Mouse (Mus musculus) stomach, embryonic 16.5 days (tissue): ENCODE results near the gene Vmn1r168. TPM values are rescaled to one million over a fixed set of nuclear protein-coding genes. Genes with fewer than 3 reads are reported as not detected.
"Not testable (repeated sequence)": the region's sequence is repeated elsewhere in the genome, so short reads cannot be mapped to it uniquely, and the experiment has no call there.

Experiments used
- ATAC-seq: fragments of 200-750 bp; cut with Nextera tagmentation; 2 replicates; pipeline ENCODE4 v1.8.0; 2017; ENCODE audit warnings: moderate number of reproducible peaks, moderate TSS enrichment; ENCODE audit not compliant: insufficient read depth, low FRiP score
- H3K27ac ChIP-seq: fragments of 300-500 bp; sonication (generic); 2 replicates; pipeline ENCODE4 v1.5.1; 2014; ENCODE audit warnings: low read length
- H3K27me3 ChIP-seq: fragments of 300-500 bp; sonication (generic); 2 replicates; pipeline ENCODE4 v1.6.1; 2014; ENCODE audit warnings: low read length, control low read depth, mixed read lengths; ENCODE audit not compliant: control insufficient read depth, insufficient read depth
- H3K36me3 ChIP-seq: fragments of 300-500 bp; sonication (generic); 2 replicates; pipeline ENCODE4 v1.6.1; 2014; ENCODE audit warnings: low read length; ENCODE audit not compliant: control insufficient read depth, insufficient read depth
- H3K4me1 ChIP-seq: fragments of 300-500 bp; sonication (generic); 2 replicates; pipeline ENCODE4 v1.6.1; 2014; ENCODE audit warnings: low read length, control low read depth, mixed read lengths; ENCODE audit not compliant: control insufficient read depth, insufficient read depth
- H3K4me2 ChIP-seq: fragments of 300-500 bp; sonication (generic); 2 replicates; pipeline ENCODE4 v1.6.1; 2014; ENCODE audit warnings: low read depth, low read length, mixed read lengths
- H3K4me3 ChIP-seq: fragments of 300-500 bp; sonication (generic); replicated peaks from 2 replicates; pipeline ENCODE4 v1.5.1; 2014; ENCODE audit warnings: mild to moderate bottlenecking, low read length
- H3K9ac ChIP-seq: fragments of 300-500 bp; sonication (generic); 2 replicates; pipeline ENCODE4 v1.6.1; 2014; ENCODE audit warnings: low read length
- H3K9me3 ChIP-seq: fragments of 300-500 bp; sonication (generic); replicated peaks from 2 replicates; pipeline ENCODE4 v1.6.1; 2016; ENCODE audit warnings: low read length, control low read depth; ENCODE audit not compliant: control insufficient read depth
- WGBS: fragments of 180-500 bp; shearing (Covaris S2); extraction: QIAGEN DNeasy Blood & Tissue Kit; methylation state at CpG from one replicate; pipeline ENCODE4 v1.1.7; 2014; 5-methylcytosine and 5-hydroxymethylcytosine counted together
- polyA plus RNA-seq: library from polyadenylated mRNA; unstranded; fragments of >200 nt; fragmentation: Nextera tagmentation; extraction: Ambion mirVana; gene quantifications from 2 replicates; pipeline ENCODE4 v1.2.1, GENCODE M21; 2015

Vmn1r168 gene
- polyA plus RNA-seq = not detected in 2 replicates

GRCm38 (mm10) chr7:23539432-23539831, at the start of gene Vmn1r168:
Gene Vmn1r168, plus strand, starts transcription at chr7:23539732.
- H3K4me2 ChIP-seq, H3K27ac ChIP-seq, ATAC-seq, H3K4me1 ChIP-seq, H3K36me3 ChIP-seq, H3K9ac ChIP-seq, H3K27me3 ChIP-seq, H3K4me3 ChIP-seq, H3K9me3 ChIP-seq: not testable (repeated sequence)
- no CpG with 5 or more reads among the region's 1 CpGs for WGBS

GRCm38 (mm10) chr7:23507106-23507505, 32.4 kb upstream of the Vmn1r168 start, which contains the start of gene Vmn1r167:
Gene Vmn1r167, minus strand, starts transcription at chr7:23507206.
- ATAC-seq, H3K36me3 ChIP-seq, H3K4me2 ChIP-seq, H3K27me3 ChIP-seq, H3K4me1 ChIP-seq, H3K27ac ChIP-seq, H3K9me3 ChIP-seq, H3K9ac ChIP-seq, H3K4me3 ChIP-seq: not testable (repeated sequence)
- 84% methylated on average over 2 of the region's 2 CpGs for WGBS

GRCm38 (mm10) chr7:23575226-23575625, 35.7 kb downstream of the Vmn1r168 start, which contains the start of gene Vmn1r169:
Gene Vmn1r169, plus strand, starts transcription at chr7:23575526.
- not testable (repeated sequence) for H3K9ac ChIP-seq, H3K4me2 ChIP-seq, ATAC-seq, H3K36me3 ChIP-seq, H3K27me3 ChIP-seq, H3K9me3 ChIP-seq, H3K4me1 ChIP-seq, H3K27ac ChIP-seq, H3K4me3 ChIP-seq
- WGBS = 67% methylated on average over 1 of the region's 2 CpGs

Other genes starting within 250 kb of the Vmn1r168 start
- gene Nlrp4e, start 238.5 kb upstream of the Vmn1r168 start, polyA plus RNA-seq = not detected in 2 replicates
- not detected in 2 replicates for gene Nlrp5, start 153.8 kb upstream of the Vmn1r168 start, polyA plus RNA-seq
- gene Vmn1r167, start 32.5 kb upstream of the Vmn1r168 start, polyA plus RNA-seq = not detected in 2 replicates
- not detected in 2 replicates for gene Vmn1r169, start 35.8 kb downstream of the Vmn1r168 start, polyA plus RNA-seq
- not detected in 2 replicates for gene Vmn1r170, start 66.4 kb downstream of the Vmn1r168 start, polyA plus RNA-seq
- not detected in 2 replicates for gene Vmn1r171, start 91.0 kb downstream of the Vmn1r168 start, polyA plus RNA-seq
- gene Vmn1r172, start 118.6 kb downstream of the Vmn1r168 start, polyA plus RNA-seq = not detected in 2 replicates
- not detected in 2 replicates for gene Vmn1r173, start 161.0 kb downstream of the Vmn1r168 start, polyA plus RNA-seq
- gene Vmn1r174, start 212.5 kb downstream of the Vmn1r168 start, polyA plus RNA-seq = not detected in 2 replicates